Mouse (Mus musculus) lung, adult 18-20 months (tissue): ENCODE measurements around the gene Ace3.

Experiments used
- DNase-seq, 2 experiments: peaks; one replicate each; pipeline ENCODE4 v3.0.0; 2022; ENCODE audit warnings: mixed read lengths in 2 of 2

Ace3 gene

GRCm38 (mm10) chr11:106045780-106046179 lies 51.3 kb downstream of the Ace3 start:
- DNase-seq = no peak

GRCm38 (mm10) chr11:106046584-106046983 lies 52.1 kb downstream of the Ace3 start:
- no peak for DNase-seq

- no peak for DNase-seq
These were observed 59.4 kb downstream of the Ace3 start for GRCm38 (mm10) chr11:106053921-106054320.

GRCm38 (mm10) chr11:106054600-106054999 lies 60.1 kb downstream of the Ace3 start:
- no peak for DNase-seq
